Mouse (Mus musculus): ENCODE results near the gene Def6.
"Not testable (repeated sequence)": the region's sequence is repeated elsewhere in the genome, so short reads cannot be mapped to it uniquely, and the experiment has no call there.

Gene Def6

GRCm38 (mm10) chr17:28208314-28208612 is 685 bp downstream of the Def6 start:
- DNase-seq (ENCODE audit: low spot score in 2 of 2) = no peak

- DNase-seq (ENCODE audit: low spot score in 2 of 2) = no peak
Observed at GRCm38 (mm10) chr17:28209457-28210110, 2.0 kb downstream of the Def6 start.

GRCm38 (mm10) chr17:28211921-28212341 is 4.4 kb downstream of the Def6 start:
- peak in 1 of 2 experiments; percentile 68 for DNase-seq (ENCODE audit: low spot score in 2 of 2)

GRCm38 (mm10) chr17:28212391-28212790 is 4.8 kb downstream of the Def6 start:
- DNase-seq (ENCODE audit: low spot score in 2 of 2) = no peak

- peak in 1 of 2 experiments; percentile 71 for DNase-seq (ENCODE audit: low spot score in 2 of 2)
Observed at GRCm38 (mm10) chr17:28213236-28213635, 5.7 kb downstream of the Def6 start.

GRCm38 (mm10) chr17:28216791-28217190 is 9.2 kb downstream of the Def6 start:
- no peak for DNase-seq (ENCODE audit: low spot score in 2 of 2)

GRCm38 (mm10) chr17:28217721-28218649 is 10.4 kb downstream of the Def6 start:
- DNase-seq (ENCODE audit: low spot score in 2 of 2) = peak; percentile 28 to 50

GRCm38 (mm10) chr17:28222463-28222862 is 14.9 kb downstream of the Def6 start:
- not testable (repeated sequence) for DNase-seq (ENCODE audit: low spot score in 2 of 2)

GRCm38 (mm10) chr17:28223561-28224391 is 16.2 kb downstream of the Def6 start:
- DNase-seq (ENCODE audit: low spot score in 2 of 2) = peak; percentile 79 to 96

GRCm38 (mm10) chr17:28224615-28225014 is 17.0 kb downstream of the Def6 start:
- DNase-seq (ENCODE audit: low spot score in 2 of 2) = no peak

GRCm38 (mm10) chr17:28226014-28226413 is 18.4 kb downstream of the Def6 start:
- DNase-seq (ENCODE audit: low spot score in 2 of 2) = peak; percentile 68 to 89

- no peak for DNase-seq (ENCODE audit: low spot score in 2 of 2)
Observed at GRCm38 (mm10) chr17:28230486-28230885, 22.9 kb downstream of the Def6 start.

GRCm38 (mm10) chr17:28231026-28231736 is 23.6 kb downstream of the Def6 start:
- DNase-seq (ENCODE audit: low spot score in 2 of 2) = no peak

- peak; percentile 97 to 99 for DNase-seq (ENCODE audit: low spot score in 2 of 2)
Observed at GRCm38 (mm10) chr17:28232475-28233060, 25.0 kb downstream of the Def6 start, which contains the start of gene Ppard. TSS of gene Ppard (plus strand) at chr17:28232700.

- DNase-seq (ENCODE audit: low spot score in 2 of 2) = peak; percentile 47 to 55
Observed at GRCm38 (mm10) chr17:28233091-28233731, 25.6 kb downstream of the Def6 start.

- no peak for DNase-seq (ENCODE audit: low spot score in 2 of 2)
Observed at GRCm38 (mm10) chr17:28234641-28235040, 27.1 kb downstream of the Def6 start.

GRCm38 (mm10) chr17:28235982-28236635 is 28.5 kb downstream of the Def6 start:
- DNase-seq (ENCODE audit: low spot score in 2 of 2) = no peak

GRCm38 (mm10) chr17:28236636-28237015 is 29.0 kb downstream of the Def6 start:
- no peak for DNase-seq (ENCODE audit: low spot score in 2 of 2)

GRCm38 (mm10) chr17:28237362-28237761 is 29.8 kb downstream of the Def6 start:
- DNase-seq (ENCODE audit: low spot score in 2 of 2) = no peak

- no peak for DNase-seq (ENCODE audit: low spot score in 2 of 2)
Observed at GRCm38 (mm10) chr17:28237874-28238273, 30.3 kb downstream of the Def6 start.

All from spleen, postnatal 10 days (tissue).